Mouse (Mus musculus) MEL (cell line): ENCODE results near the gene Ccdc106.

Source experiments
- BHLHE40 ChIP-seq: IDR thresholded peaks from 2 replicates; pipeline ENCODE4 v1.6.1; 2012; ENCODE audit warnings: low read depth, mild to moderate bottlenecking, inconsistent platforms, low read length, improper control_type of control experiment, borderline replicate concordance
- CHD1 ChIP-seq: IDR thresholded peaks from 2 replicates; pipeline ENCODE4 v1.6.1; 2012; ENCODE audit warnings: low read depth, mild to moderate bottlenecking, inconsistent platforms, low read length, improper control_type of control experiment
- CTCF ChIP-seq, 3 experiments: IDR thresholded peaks in 2 of 3; conservative IDR thresholded peaks in 1 of 3; 2 replicates each; pipeline ENCODE4 v1.5.1; 2011 to 2012; ENCODE audit warnings: low read length in 3 of 3, low read depth in 2 of 3, mild to moderate bottlenecking in 2 of 3, improper control_type of control experiment in 1 of 3, inconsistent platforms in 1 of 3, mixed read lengths in 1 of 3, moderate library complexity in 1 of 3; ENCODE audit not compliant: control insufficient read depth in 1 of 3, insufficient read depth in 1 of 3, poor library complexity in 1 of 3, severe bottlenecking in 1 of 3
- E2F4 ChIP-seq: IDR thresholded peaks from 2 replicates; pipeline ENCODE4 v1.6.1; 2011; ENCODE audit warnings: low read depth, low read length, improper control_type of control experiment, borderline replicate concordance
- GATA1 ChIP-seq: IDR thresholded peaks from 2 replicates; pipeline ENCODE4 v1.6.1; 2011; ENCODE audit warnings: low read depth, low read length, improper control_type of control experiment
- MAZ ChIP-seq: IDR thresholded peaks from 2 replicates; pipeline ENCODE4 v1.6.1; 2012; ENCODE audit warnings: low read depth, mild to moderate bottlenecking, inconsistent platforms, low read length, improper control_type of control experiment
- MYC ChIP-seq: IDR thresholded peaks from 2 replicates; pipeline ENCODE4 v1.6.1; 2011; ENCODE audit warnings: low read depth, mild to moderate bottlenecking, low read length, improper control_type of control experiment, moderate library complexity
- NELFE ChIP-seq: IDR thresholded peaks from 2 replicates; pipeline ENCODE4 v1.6.1; 2011; ENCODE audit warnings: low read depth, low read length, improper control_type of control experiment
- POLR2A ChIP-seq, 2 experiments: IDR thresholded peaks; 2 replicates each; pipeline ENCODE4 v1.6.1; 2011 to 2012; ENCODE audit warnings: low read length in 2 of 2, mild to moderate bottlenecking in 2 of 2, control low read depth in 1 of 2, improper control_type of control experiment in 1 of 2, low read depth in 1 of 2, moderate library complexity in 1 of 2; ENCODE audit not compliant: control insufficient read depth in 1 of 2, insufficient read depth in 1 of 2, poor library complexity in 1 of 2
- POLR2AphosphoS2 ChIP-seq: IDR thresholded peaks from 2 replicates; pipeline ENCODE4 v1.6.1; 2011; ENCODE audit warnings: low read length, improper control_type of control experiment
- RCOR1 ChIP-seq: IDR thresholded peaks from 2 replicates; pipeline ENCODE4 v1.6.1; 2012; ENCODE audit warnings: low read depth, mild to moderate bottlenecking, inconsistent platforms, low read length, improper control_type of control experiment
- SIN3A ChIP-seq: IDR thresholded peaks from 2 replicates; pipeline ENCODE4 v1.6.1; 2012; ENCODE audit warnings: low read length, improper control_type of control experiment, inconsistent platforms
- ZC3H11A ChIP-seq: IDR thresholded peaks from 2 replicates; pipeline ENCODE4 v1.6.1; 2012; ENCODE audit warnings: low read depth, mild to moderate bottlenecking, inconsistent platforms, low read length, improper control_type of control experiment
- ZMIZ1 ChIP-seq: IDR thresholded peaks from 2 replicates; pipeline ENCODE4 v1.6.1; 2012; ENCODE audit warnings: low read depth, mild to moderate bottlenecking, inconsistent platforms, low read length, improper control_type of control experiment, moderate library complexity

DNA sequence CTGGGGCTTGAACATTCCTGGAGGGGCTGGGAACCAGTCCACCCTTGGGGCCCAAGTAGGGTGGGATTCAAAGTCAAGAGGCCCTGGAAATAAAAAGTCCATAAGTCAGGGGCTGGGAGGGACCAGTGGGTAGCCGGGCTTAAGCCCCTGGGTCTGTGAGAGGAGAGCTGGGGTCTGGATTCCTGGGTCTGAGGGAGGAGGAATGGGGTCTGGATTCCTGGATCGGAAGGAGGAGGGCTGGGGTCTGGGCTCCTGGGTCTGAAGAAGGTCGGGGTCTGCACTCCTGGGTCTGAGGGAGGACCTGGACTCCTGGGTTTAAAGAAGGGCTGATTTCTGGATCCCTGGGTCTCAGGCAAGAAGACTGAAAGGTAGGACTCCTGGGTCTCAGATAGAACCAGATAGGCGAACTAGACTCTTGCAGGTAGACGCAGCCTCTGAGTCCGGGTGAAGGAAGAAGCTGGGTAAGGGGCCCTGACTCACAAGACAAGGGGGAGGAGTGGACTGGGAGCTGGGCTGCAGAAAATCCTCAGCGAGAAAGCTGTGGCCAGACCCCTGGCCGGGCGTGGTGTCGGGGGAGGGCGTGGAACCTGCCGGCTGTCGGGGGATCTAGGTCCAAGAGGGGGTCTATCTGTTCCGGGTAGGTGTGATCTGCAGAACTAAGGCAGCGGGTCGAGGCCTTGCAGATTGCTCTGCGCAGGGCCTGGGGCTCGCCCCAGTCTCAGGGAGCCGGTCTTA is 24.9 kb upstream of the Ccdc106 start:
- TF ChIP-seq RCOR1 (no peak), MYC (no peak), CTCF (IDR thresholded peaks at IDR 0.05 in 2 of 3, conservative IDR thresholded peaks at IDR 0.05 in 1 of 3; ENCODE audit: control insufficient read depth in 1 of 3, insufficient read depth in 1 of 3, low read depth in 2 of 3, low read length in 3 of 3, poor library complexity in 1 of 3, severe bottlenecking in 1 of 3) (no peak), BHLHE40 (no peak), GATA1 (no peak), POLR2A (IDR thresholded peaks at IDR 0.05; ENCODE audit: control insufficient read depth in 1 of 2, insufficient read depth in 1 of 2, low read depth in 1 of 2, low read length in 2 of 2, poor library complexity in 1 of 2) (no peak), MAZ (no peak), ZMIZ1 (no peak), SIN3A (no peak), POLR2AphosphoS2 (no peak), CHD1 (no peak), E2F4 (no peak), NELFE (no peak), ZC3H11A (no peak)
